Mouse (Mus musculus): ENCODE data around the gene Daxx. TPM values are rescaled to one million over a fixed set of nuclear protein-coding genes. Genes with fewer than 3 reads are reported as not detected.
A peak's percentile ranks its signal among the peaks of the same experiment; 100 is the strongest.

The Daxx gene
- polyA plus RNA-seq, 1 experiment, result 1.4 TPM

DNA sequence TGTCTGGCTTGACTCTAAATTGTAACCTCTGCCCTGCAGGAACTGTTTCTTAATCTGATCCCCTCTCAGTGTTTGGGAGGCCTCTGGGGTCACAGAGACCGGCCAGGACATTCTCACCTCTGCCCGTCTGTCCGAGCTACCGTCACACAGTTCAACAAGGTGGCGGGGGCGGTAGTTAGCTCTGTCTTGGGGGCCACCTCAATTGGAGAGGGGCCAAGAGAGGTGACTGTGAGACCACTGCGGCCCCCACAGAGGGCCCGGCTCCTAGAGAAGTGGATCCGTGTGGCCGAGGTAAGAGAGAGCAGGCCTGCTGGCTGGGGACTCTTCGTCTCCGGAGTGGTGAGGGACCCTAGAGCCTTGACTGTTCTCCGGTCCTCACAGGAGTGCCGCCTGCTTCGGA, 23.8 kb downstream of the Daxx start:
- Histone ChIP-seq H3K27me3 (ENCODE audit: control insufficient read depth) (peaks cover 2% of the 10 kb centered on the region; the same call in 1 of the 2 replicates), H3K9me3 (ENCODE audit: control insufficient read depth, low read length) (peaks cover 11% of the 10 kb centered on the region), H3K4me3 (replicated peaks) (no peak overlapping the region), H3K4me1 (ENCODE audit: control insufficient read depth) (peaks cover 71% of the 10 kb centered on the region), H3K36me3 (ENCODE audit: control insufficient read depth) (peaks cover 45% of the 10 kb centered on the region)
- TF ChIP-seq GATA1 (IDR thresholded peaks at IDR 0.05; ENCODE audit: low read length) (no peak), TAL1 (IDR thresholded peaks at IDR 0.05; ENCODE audit: low read length) (no peak)

DNA sequence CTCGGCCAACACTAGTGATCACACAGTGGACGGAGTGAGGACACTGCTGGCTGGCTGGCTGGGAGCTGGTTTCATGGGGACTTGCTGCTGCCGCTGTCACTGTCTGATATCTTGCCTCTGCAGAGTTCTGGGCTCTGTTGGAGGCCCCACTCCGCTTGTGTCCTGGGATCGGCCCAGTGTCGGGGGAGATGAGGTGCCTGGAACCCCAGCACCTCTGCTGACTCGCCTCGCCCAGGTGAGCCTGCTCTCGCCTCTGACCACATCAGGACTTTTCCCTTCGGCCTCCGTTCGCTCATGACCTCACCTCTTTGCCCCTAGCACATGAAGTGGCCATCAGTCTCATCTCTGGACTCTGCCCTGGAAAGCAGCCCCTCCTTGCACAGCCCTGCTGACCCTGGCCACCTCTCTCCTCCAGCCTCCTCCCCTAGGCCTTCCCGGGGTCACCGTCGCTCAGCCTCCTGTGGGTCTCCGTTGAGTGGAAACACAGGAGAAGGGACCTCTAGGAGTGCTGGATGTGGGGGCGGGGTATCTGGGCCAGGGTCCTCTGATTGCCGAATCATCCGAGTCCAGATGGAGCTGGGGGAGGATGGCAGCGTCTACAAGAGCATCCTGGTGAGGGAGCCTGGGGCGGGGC, 26.3 kb downstream of the Daxx start:
- H3K9me3 ChIP-seq (ENCODE audit: control insufficient read depth, low read length), result peaks cover 11% of the 10 kb centered on the region
- H3K4me1 ChIP-seq (ENCODE audit: control insufficient read depth), result peaks cover 64% of the 10 kb centered on the region
- peaks cover 57% of the 10 kb centered on the region for H3K36me3 ChIP-seq (ENCODE audit: control insufficient read depth)
- peaks cover 1% of the 10 kb centered on the region; the same call in 1 of the 2 replicates for H3K27me3 ChIP-seq (ENCODE audit: control insufficient read depth)
- TF ChIP-seq TAL1 (IDR thresholded peaks at IDR 0.05; ENCODE audit: low read length), result no peak
- TF ChIP-seq GATA1 (IDR thresholded peaks at IDR 0.05; ENCODE audit: low read length), result no peak
- no peak overlapping the region for H3K4me3 ChIP-seq (replicated peaks)

DNA sequence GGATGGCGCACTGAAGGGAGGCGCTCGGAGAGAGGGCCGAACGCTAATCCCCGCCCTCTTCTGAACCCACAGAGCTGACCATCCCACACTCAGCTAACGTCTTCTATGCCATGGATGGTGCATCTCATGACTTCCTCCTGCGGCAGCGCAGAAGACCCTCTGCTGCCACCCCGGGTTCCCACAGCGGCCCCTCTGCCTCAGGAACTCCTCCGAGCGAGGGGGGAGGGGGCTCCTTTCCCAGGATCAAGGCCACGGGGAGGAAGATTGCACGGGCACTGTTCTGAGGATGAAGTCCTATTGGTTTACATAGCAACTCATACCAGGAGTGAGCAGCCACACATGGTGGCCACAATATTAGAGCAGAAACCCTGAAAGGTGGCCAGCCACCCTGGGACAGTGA, 27.8 kb downstream of the Daxx start:
- Histone ChIP-seq H3K27me3 (ENCODE audit: control insufficient read depth) (no peaks in the 10 kb centered on the region), H3K9me3 (ENCODE audit: control insufficient read depth, low read length) (peaks cover 11% of the 10 kb centered on the region), H3K4me3 (replicated peaks) (no peak overlapping the region), H3K4me1 (ENCODE audit: control insufficient read depth) (peaks cover 66% of the 10 kb centered on the region), H3K36me3 (ENCODE audit: control insufficient read depth) (peaks cover 57% of the 10 kb centered on the region)
- no peak for TF ChIP-seq TAL1 (IDR thresholded peaks at IDR 0.05; ENCODE audit: low read length)
- TF ChIP-seq GATA1 (IDR thresholded peaks at IDR 0.05; ENCODE audit: low read length), result no peak

DNA sequence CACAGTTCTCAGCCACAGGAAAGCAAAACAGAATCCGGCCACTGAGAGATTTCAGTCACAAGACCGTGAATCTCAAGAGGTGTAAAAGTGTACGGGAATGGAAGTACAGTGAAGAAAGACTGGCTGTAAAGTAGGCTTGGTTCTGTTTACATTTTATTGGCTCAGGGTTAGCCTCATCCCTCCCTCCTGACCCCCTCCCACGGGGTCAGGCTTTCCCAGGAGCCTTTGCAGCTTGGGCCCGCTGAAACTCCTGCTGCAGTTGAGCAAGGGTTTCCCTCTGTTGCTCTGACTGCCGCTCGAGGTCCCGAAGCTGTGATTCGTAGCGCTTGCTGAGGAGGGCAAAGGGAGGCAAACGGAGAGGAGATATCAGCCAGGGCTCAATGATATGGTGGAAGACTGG, 29.6 kb downstream of the Daxx start:
- Histone ChIP-seq H3K27me3 (ENCODE audit: control insufficient read depth) (no peaks in the 10 kb centered on the region), H3K36me3 (ENCODE audit: control insufficient read depth) (peaks cover 52% of the 10 kb centered on the region), H3K9me3 (ENCODE audit: control insufficient read depth, low read length) (no peaks in the 10 kb centered on the region), H3K4me3 (replicated peaks) (peak overlapping the region; percentile 96), H3K4me1 (ENCODE audit: control insufficient read depth) (peaks cover 62% of the 10 kb centered on the region)
- TF ChIP-seq GATA1 (IDR thresholded peaks at IDR 0.05; ENCODE audit: low read length) (no peak), TAL1 (IDR thresholded peaks at IDR 0.05; ENCODE audit: low read length) (no peak)

DNA sequence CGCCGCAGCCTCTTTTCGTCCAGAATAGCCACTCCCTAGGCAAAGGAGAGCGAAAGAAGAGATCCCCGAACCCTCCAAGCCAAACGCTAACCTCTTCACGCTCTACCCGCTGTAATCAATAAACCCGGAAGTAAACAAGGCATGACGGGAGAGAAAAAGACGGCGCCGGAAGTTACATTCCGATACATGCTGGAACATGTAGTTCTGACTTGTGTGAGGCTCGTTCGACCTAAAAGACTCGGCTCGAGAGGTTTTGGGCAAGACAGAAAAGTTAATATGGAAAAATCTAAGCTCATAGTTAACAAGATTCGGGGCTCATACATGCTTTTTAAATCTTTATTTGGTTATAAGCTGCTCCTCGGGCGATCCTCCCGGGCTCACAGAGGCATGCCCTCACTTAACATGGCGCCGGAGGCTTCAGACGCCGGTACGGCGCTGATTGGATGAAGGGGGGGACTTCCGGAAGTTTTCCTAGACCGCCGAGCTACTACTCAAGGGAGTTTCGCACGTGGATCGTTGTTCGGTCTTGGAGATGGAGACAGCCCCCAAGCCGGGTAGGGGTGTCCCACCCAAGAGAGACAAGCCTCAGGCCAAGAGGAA, 31.1 kb downstream of the Daxx start, which contains the start of the genes Pfdn6 and Wdr46:
Gene Pfdn6, minus strand, starts transcription at position 138 of the 600 bp plus-strand sequence.
Gene Wdr46, plus strand, starts transcription at position 455 of the 600 bp plus-strand sequence.
- TF ChIP-seq GATA1 (IDR thresholded peaks at IDR 0.05; ENCODE audit: low read length) (no peak), TAL1 (IDR thresholded peaks at IDR 0.05; ENCODE audit: low read length) (no peak)
- H3K4me1 ChIP-seq (ENCODE audit: control insufficient read depth), result peaks cover 53% of the 10 kb centered on the region
- H3K27me3 ChIP-seq (ENCODE audit: control insufficient read depth), result no peaks in the 10 kb centered on the region
- no peaks in the 10 kb centered on the region for H3K9me3 ChIP-seq (ENCODE audit: control insufficient read depth, low read length)
- H3K4me3 ChIP-seq (replicated peaks), result peak within 1 kb of the TSS; percentile 96
- H3K36me3 ChIP-seq (ENCODE audit: control insufficient read depth), result peaks cover 58% of the 10 kb centered on the region

DNA sequence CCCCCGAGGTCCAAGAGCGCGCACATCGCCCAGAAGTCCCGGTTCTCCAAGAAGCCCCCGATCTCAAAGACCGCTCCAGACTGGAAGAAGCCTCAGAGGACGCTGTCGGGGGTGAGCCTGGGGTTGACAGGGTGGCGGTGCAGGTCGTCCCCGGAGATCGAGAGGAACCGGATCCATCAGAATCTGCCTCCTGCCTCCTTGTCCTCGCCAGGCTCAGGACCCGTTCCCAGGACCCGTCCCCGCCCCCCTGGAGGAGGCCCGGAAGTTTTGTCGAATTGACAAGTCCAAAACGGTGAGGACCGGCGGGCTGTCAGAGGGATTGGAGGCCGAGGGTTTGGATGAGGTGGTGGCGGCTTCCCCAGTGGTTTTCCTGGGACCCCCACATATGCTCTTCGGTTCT, 31.8 kb downstream of the Daxx start:
- no peaks in the 10 kb centered on the region for H3K27me3 ChIP-seq (ENCODE audit: control insufficient read depth)
- H3K36me3 ChIP-seq (ENCODE audit: control insufficient read depth), result peaks cover 57% of the 10 kb centered on the region
- no peaks in the 10 kb centered on the region for H3K9me3 ChIP-seq (ENCODE audit: control insufficient read depth, low read length)
- TF ChIP-seq TAL1 (IDR thresholded peaks at IDR 0.05; ENCODE audit: low read length) (no peak), GATA1 (IDR thresholded peaks at IDR 0.05; ENCODE audit: low read length) (no peak)
- H3K4me1 ChIP-seq (ENCODE audit: control insufficient read depth), result peaks cover 46% of the 10 kb centered on the region
- H3K4me3 ChIP-seq (replicated peaks), result peak overlapping the region; percentile 96

DNA sequence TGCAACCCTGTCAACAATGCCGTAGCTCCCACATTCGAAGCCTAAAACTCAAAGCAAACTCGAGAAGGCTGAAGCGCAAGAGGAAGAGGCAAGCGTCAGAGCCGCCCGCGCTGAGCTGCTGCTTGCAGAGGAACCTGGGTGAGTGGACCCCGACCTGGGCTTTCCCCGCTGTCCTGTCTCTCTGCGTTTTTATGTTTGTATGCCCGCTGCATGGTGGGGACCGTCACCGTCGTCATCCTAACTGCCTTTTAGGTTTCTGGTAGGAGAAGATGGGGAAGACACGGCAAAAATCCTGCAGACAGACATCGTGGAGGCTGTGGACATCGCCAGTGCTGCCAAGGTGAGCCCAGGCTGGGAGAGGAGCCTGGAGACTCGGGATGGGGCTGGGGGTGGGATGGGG, 32.2 kb downstream of the Daxx start:
- H3K36me3 ChIP-seq (ENCODE audit: control insufficient read depth), result peaks cover 61% of the 10 kb centered on the region
- H3K9me3 ChIP-seq (ENCODE audit: control insufficient read depth, low read length), result no peaks in the 10 kb centered on the region
- TF ChIP-seq GATA1 (IDR thresholded peaks at IDR 0.05; ENCODE audit: low read length) (no peak), TAL1 (IDR thresholded peaks at IDR 0.05; ENCODE audit: low read length) (no peak)
- H3K27me3 ChIP-seq (ENCODE audit: control insufficient read depth), result no peaks in the 10 kb centered on the region
- H3K4me1 ChIP-seq (ENCODE audit: control insufficient read depth), result peaks cover 44% of the 10 kb centered on the region
- peak overlapping the region; percentile 96 for H3K4me3 ChIP-seq (replicated peaks)

DNA sequence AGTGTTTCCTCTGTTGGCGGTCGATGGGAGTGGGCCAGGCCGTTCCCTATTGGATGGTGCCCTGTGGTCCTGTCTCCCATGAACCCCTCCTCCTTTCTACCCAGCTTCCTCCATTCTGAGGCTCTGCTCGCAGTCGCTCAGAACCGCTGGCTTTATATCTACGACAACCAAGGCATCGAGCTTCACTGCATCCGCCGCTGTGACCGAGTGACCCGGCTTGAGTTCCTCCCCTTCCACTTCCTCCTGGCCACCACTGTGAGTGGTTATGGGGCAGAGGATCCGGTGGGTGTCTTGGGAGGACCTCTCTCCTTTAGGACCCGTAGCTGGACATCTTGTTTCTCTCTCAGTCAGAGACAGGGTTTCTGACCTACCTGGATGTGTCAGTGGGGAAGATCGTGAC, 34.2 kb downstream of the Daxx start:
- Histone ChIP-seq H3K27me3 (ENCODE audit: control insufficient read depth) (no peaks in the 10 kb centered on the region), H3K4me3 (replicated peaks) (no peak overlapping the region), H3K4me1 (ENCODE audit: control insufficient read depth) (peaks cover 38% of the 10 kb centered on the region), H3K36me3 (ENCODE audit: control insufficient read depth) (peaks cover 61% of the 10 kb centered on the region), H3K9me3 (ENCODE audit: control insufficient read depth, low read length) (no peaks in the 10 kb centered on the region)
- TF ChIP-seq GATA1 (IDR thresholded peaks at IDR 0.05; ENCODE audit: low read length), result no peak
- TF ChIP-seq TAL1 (IDR thresholded peaks at IDR 0.05; ENCODE audit: low read length), result no peak

DNA sequence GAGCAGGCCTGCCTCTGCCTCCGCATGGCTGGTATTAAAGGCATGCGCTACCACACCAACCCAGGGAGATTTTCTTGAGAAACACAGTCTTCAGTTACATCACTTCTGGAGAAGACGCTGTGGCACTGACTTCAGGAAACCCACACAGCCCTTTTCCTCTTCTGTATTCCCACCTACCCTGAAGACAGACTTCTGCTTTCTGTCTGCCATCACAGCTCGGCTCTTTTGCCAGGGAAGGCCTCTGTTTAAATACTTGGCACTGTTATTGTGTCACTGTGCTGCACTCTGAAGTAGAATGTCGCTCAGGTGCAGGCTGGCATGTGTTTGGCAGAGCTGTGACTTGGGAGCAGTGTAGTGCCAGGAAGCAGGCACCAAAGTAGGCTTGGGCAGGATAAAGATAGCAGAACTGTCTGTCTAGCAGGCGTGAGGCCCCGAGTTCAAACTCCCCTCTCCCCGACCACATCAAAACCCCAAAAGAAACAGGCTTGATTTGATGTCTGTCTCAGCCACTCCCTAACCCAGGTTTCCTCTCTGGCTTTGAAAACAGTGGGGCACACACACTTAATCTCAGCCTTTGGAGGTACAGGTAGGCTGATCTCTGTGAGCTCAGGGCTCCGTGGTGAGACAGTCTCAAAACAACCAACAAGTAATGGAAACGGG, 38.3 kb downstream of the Daxx start:
- Histone ChIP-seq H3K27me3 (ENCODE audit: control insufficient read depth) (no peaks in the 10 kb centered on the region), H3K36me3 (ENCODE audit: control insufficient read depth) (peaks cover 88% of the 10 kb centered on the region), H3K4me1 (ENCODE audit: control insufficient read depth) (peaks cover 46% of the 10 kb centered on the region), H3K4me3 (replicated peaks) (no peak overlapping the region), H3K9me3 (ENCODE audit: control insufficient read depth, low read length) (no peaks in the 10 kb centered on the region)
- no peak for TF ChIP-seq TAL1 (IDR thresholded peaks at IDR 0.05; ENCODE audit: low read length)
- TF ChIP-seq GATA1 (IDR thresholded peaks at IDR 0.05; ENCODE audit: low read length), result no peak

Measured in erythroblast, embryonic 14.5 days (primary cell).